Mouse (Mus musculus) thymus, adult 2 months (tissue): ENCODE data around the gene Wfdc15b.

Experiments used
- CTCF ChIP-seq: fragments of 200-500 bp; IDR thresholded peaks from 2 replicates; pipeline ENCODE4 v1.5.1; 2012; ENCODE audit warnings: mild to moderate bottlenecking, control low read depth, low read length, moderate library complexity, borderline replicate concordance; ENCODE audit not compliant: control insufficient read depth, poor library complexity, insufficient read depth; ENCODE audit errors: extremely low read depth
- POLR2A ChIP-seq: fragments of 200-500 bp; IDR thresholded peaks from 2 replicates; pipeline ENCODE4 v1.6.1; 2012; ENCODE audit warnings: mild to moderate bottlenecking, low read length, control low read depth, moderate library complexity; ENCODE audit not compliant: control insufficient read depth, poor library complexity, insufficient read depth; ENCODE audit errors: extremely low read depth

DNA sequence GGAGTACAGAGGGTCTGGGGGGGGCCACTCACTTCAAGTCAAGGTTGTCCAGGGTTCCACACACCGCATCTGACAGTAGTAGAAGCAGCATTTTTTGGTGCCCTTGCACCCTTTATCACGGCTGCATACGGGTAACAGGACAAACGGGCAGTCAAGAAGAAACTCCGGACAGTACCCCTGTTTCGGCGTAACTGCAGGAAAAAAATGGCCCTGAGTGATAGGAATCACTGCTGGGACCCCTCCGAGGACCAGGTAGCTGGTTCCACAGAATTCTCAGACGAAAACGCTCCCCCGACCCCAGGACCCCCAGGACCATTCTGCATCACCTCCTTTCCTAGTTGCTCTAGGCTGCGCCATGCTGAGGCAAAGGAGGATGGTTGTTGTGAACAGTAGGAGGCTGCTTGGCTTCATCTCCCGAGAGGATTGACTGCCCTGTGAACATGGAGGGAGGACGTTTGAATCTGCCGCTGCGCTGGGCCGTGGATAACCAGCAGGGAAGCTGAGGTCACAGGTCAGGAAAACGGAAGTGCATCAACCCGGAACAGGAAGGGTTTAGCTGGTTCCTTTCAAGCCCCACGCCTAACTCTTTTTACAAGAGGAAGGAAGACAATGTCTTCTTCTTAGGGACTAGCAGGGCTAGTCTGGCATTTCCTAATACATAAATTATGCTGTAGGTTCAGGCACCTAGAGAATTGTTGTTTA is 21.7 kb downstream of the Wfdc15b start, which contains the start of gene Wfdc15a:
- TF ChIP-seq POLR2A: no peak
- TF ChIP-seq CTCF: no peak
